Mouse (Mus musculus): ENCODE measurements around the gene Pappa.

GRCm38 (mm10) chr4:65399457-65399856 is 275.5 kb downstream of the Pappa start:
- TF ChIP-seq CTCF (IDR thresholded peaks at IDR 0.05; ENCODE audit: insufficient read depth, low read length), result no peak
- no peak for TF ChIP-seq POLR2A (IDR thresholded peaks at IDR 0.05; ENCODE audit: borderline replicate concordance, extremely low read depth, low read depth, low read length)

Measured in lung, adult 2 months (tissue).